Mouse (Mus musculus) left cerebral cortex, postnatal 36 days (tissue): ENCODE data around the gene Phgdh. TPM values are rescaled to one million over a fixed set of nuclear protein-coding genes. Genes with fewer than 3 reads are reported as not detected.

Source experiments
- DNase-seq, 2 experiments: peaks; one replicate each; pipeline ENCODE4 v3.0.0; 2021 to 2022; ENCODE audit warnings: low spot score in 2 of 2, mixed read lengths in 1 of 2
- intact Hi-C: fragments of 180-260 bp; cut with DNase I; formaldehyde crosslinking; loops from one replicate; pipeline ENCODE4 v1.15.1; 2025
- total RNA-seq, 2 experiments: library from RNA; stranded (reverse); gene quantifications; 2 replicates each; pipeline ENCODE4 v1.2.3; 2021

Gene Phgdh
- total RNA-seq, 2 experiments from 2014 or later = 51.1 to 62.0 TPM

GRCm38 (mm10) chr3:98353892-98354291 lies 14.1 kb upstream of the Phgdh start:
- DNase-seq = peak in 1 of 2 experiments; percentile 60
- intact Hi-C loops = no loop called here

- DNase-seq = no peak
- intact Hi-C loops = no loop called here
These were observed 8.9 kb upstream of the Phgdh start for GRCm38 (mm10) chr3:98348705-98349104.

- no peak for DNase-seq
- intact Hi-C loops = no loop called here
These were observed 8.3 kb upstream of the Phgdh start for GRCm38 (mm10) chr3:98348106-98348505.

- intact Hi-C loops = no loop called here
- no peak for DNase-seq
These were observed 3.4 kb upstream of the Phgdh start for GRCm38 (mm10) chr3:98343235-98343634.

- no peak for DNase-seq
- intact Hi-C loops = no loop called here
These were observed 1.2 kb upstream of the Phgdh start for GRCm38 (mm10) chr3:98340818-98341594.

- intact Hi-C loops = no loop called here
- DNase-seq = peak; percentile 28 to 43
These were observed 589 bp downstream of the Phgdh start for GRCm38 (mm10) chr3:98339097-98339705.

- no peak for DNase-seq
- intact Hi-C loops = no loop called here
These were observed 1.2 kb downstream of the Phgdh start for GRCm38 (mm10) chr3:98338584-98339041.

GRCm38 (mm10) chr3:98336661-98337654 lies 2.8 kb downstream of the Phgdh start:
- DNase-seq = no peak
- intact Hi-C loops = no loop called here

GRCm38 (mm10) chr3:98335886-98336285 lies 3.9 kb downstream of the Phgdh start:
- intact Hi-C loops = no loop called here
- DNase-seq = no peak

GRCm38 (mm10) chr3:98335331-98335730 lies 4.5 kb downstream of the Phgdh start:
- DNase-seq = no peak
- intact Hi-C loops = no loop called here

GRCm38 (mm10) chr3:98334010-98334409 lies 5.8 kb downstream of the Phgdh start:
- no peak for DNase-seq
- intact Hi-C loops = no loop called here

- intact Hi-C loops = no loop called here
- DNase-seq = no peak
These were observed 15.6 kb downstream of the Phgdh start for GRCm38 (mm10) chr3:98324235-98324634.

- no peak for DNase-seq
- intact Hi-C loops = no loop called here
These were observed 17.6 kb downstream of the Phgdh start for GRCm38 (mm10) chr3:98322209-98322608.

GRCm38 (mm10) chr3:98319190-98319589 lies 20.6 kb downstream of the Phgdh start:
- intact Hi-C loops = no loop called here
- DNase-seq = no peak

- no peak for DNase-seq
- intact Hi-C loops = no loop called here
These were observed 22.6 kb downstream of the Phgdh start for GRCm38 (mm10) chr3:98317143-98317542.

GRCm38 (mm10) chr3:98315181-98315580 lies 24.6 kb downstream of the Phgdh start:
- peak in 1 of 2 experiments; percentile 3 for DNase-seq
- intact Hi-C loops = no loop called here

- DNase-seq = no peak
- intact Hi-C loops = loop anchor here (5.0 kb wide), 3 partner anchors 86 to 386 kb away; no protein-coding TSS in a partner anchor
These were observed 26.3 kb downstream of the Phgdh start for GRCm38 (mm10) chr3:98313294-98314155.

GRCm38 (mm10) chr3:98312867-98313266 lies 26.9 kb downstream of the Phgdh start:
- intact Hi-C loops = loop anchor here (5.0 kb wide), 3 partner anchors 86 to 386 kb away; no protein-coding TSS in a partner anchor
- DNase-seq = peak in 1 of 2 experiments; percentile 45

GRCm38 (mm10) chr3:98310456-98310855 lies 29.3 kb downstream of the Phgdh start:
- DNase-seq = no peak

More at GRCm38 (mm10) chr3:98310456-98310855, 29.3 kb downstream of the Phgdh start:
- intact Hi-C loops = loop anchor here (5.0 kb wide), 3 partner anchors 83 to 383 kb away; no protein-coding TSS in a partner anchor
